Mouse (Mus musculus): ENCODE results near the gene Pitpnm3. TPM values are rescaled to one million over a fixed set of nuclear protein-coding genes. Genes with fewer than 3 reads are reported as not detected.

Pitpnm3 gene
- polyA plus RNA-seq, 1 experiment from 2014 or later: 0.60 TPM

DNA sequence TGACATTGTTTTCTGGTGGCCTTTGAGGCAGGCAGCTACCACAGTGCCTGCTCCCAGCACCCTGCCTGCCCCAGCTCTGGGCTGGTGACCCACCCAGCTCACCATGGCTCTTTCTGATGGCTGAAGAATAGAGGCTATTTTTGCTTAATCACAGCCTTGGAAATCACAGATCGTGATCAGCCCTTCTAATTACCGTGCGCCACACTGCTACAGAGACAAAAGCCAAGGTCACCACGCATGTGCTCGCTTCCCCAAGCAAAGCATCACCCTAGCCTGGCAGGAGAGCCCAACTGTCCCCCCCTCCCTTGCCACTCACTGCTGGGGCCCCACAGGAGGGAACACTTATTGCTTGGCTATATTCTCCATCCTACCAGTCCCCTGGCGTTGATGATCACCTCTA lies 55.1 kb downstream of the Pitpnm3 start:
- ATAC-seq (ENCODE audit: low FRiP score, low read depth): no peak
- WGBS: 75% methylated on average over 6 of the region's 6 CpGs

GRCm38 (mm10) chr11:72078647-72079046 lies 56.9 kb downstream of the Pitpnm3 start:
- Histone ChIP-seq H3K27ac (no peak overlapping the region), H3K4me1 (no peaks in the 10 kb centered on the region), H3K4me2 (replicated peaks) (no peak overlapping the region), H3K4me3 (no peak overlapping the region), H3K9me3 (no peaks in the 10 kb centered on the region), H3K9ac (no peak overlapping the region), H3K36me3 (no peaks in the 10 kb centered on the region), H3K27me3 (replicated peaks) (no peaks in the 10 kb centered on the region)
- no peak for ATAC-seq (ENCODE audit: low FRiP score, low read depth)
- 54% methylated on average over 4 of the region's 4 CpGs for WGBS

More for the DNA sequence above, 55.1 kb downstream of the Pitpnm3 start:
- no peak overlapping the region for H3K4me3 ChIP-seq
- H3K9ac ChIP-seq: no peak overlapping the region
- no peaks in the 10 kb centered on the region for H3K9me3 ChIP-seq
- no peaks in the 10 kb centered on the region for H3K36me3 ChIP-seq
- no peak overlapping the region for H3K27ac ChIP-seq
- no peaks in the 10 kb centered on the region for H3K4me1 ChIP-seq
- no peaks in the 10 kb centered on the region for H3K27me3 ChIP-seq (replicated peaks)
- H3K4me2 ChIP-seq (replicated peaks): no peak overlapping the region

DNA sequence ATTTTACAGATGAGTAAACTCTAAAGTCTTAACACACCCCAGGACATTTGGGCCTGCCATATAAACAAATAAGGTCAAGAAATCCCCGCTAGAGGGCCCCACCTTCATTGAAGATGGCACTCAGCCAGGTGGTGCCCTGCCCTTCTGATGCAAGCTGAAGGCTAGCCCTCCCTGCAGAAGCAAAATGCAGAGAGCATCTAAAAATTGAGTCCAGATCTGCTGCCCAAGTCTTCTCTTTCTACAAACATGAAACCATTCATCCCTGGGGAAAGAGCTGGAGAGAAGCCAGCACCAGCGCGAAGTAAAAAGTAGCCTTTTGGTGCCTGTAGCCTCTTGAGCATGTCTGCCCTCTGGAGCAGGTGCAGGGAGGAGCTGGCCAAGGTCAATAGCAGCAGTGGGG lies 57.5 kb downstream of the Pitpnm3 start:
- Histone ChIP-seq H3K27ac (no peak overlapping the region), H3K9ac (no peak overlapping the region), H3K9me3 (no peaks in the 10 kb centered on the region), H3K36me3 (no peaks in the 10 kb centered on the region), H3K4me1 (no peaks in the 10 kb centered on the region), H3K4me2 (replicated peaks) (no peak overlapping the region), H3K27me3 (replicated peaks) (no peaks in the 10 kb centered on the region), H3K4me3 (no peak overlapping the region)
- 52% methylated on average over 3 of the region's 3 CpGs for WGBS
- no peak for ATAC-seq (ENCODE audit: low FRiP score, low read depth)

DNA sequence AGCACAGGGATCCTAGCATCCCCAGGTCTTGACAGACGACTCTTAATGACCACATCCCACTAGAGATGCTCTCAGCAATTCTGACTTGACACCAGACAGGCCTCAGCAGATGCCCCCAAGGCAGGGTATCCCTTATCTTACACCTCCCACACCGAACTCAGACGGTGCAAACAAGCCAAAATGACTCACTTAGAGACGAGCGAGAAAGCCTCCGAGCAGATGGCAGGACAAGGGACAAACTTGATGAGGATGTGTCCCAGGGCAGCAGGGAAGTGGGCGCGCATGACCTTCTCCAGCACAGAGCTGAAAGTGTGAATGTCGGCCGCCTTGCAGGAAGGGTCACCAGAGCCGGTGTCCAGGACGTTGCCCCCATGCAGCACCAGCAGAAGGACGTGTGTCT lies 61.3 kb downstream of the Pitpnm3 start:
- H3K36me3 ChIP-seq: no peaks in the 10 kb centered on the region
- no peak overlapping the region for H3K4me3 ChIP-seq
- H3K9me3 ChIP-seq: no peaks in the 10 kb centered on the region
- no peaks in the 10 kb centered on the region for H3K27me3 ChIP-seq (replicated peaks)
- no peak overlapping the region for H3K4me2 ChIP-seq (replicated peaks)
- WGBS: 88% methylated on average over 13 of the region's 13 CpGs
- H3K27ac ChIP-seq: no peak overlapping the region
- no peak overlapping the region for H3K9ac ChIP-seq
- H3K4me1 ChIP-seq: peaks cover 7% of the 10 kb centered on the region; the same call in 1 of the 2 replicates
- ATAC-seq (ENCODE audit: low FRiP score, low read depth): no peak

GRCm38 (mm10) chr11:72072331-72072905 lies 63.2 kb downstream of the Pitpnm3 start:
- H3K27ac ChIP-seq: no peak overlapping the region
- H3K4me3 ChIP-seq: no peak overlapping the region

DNA sequence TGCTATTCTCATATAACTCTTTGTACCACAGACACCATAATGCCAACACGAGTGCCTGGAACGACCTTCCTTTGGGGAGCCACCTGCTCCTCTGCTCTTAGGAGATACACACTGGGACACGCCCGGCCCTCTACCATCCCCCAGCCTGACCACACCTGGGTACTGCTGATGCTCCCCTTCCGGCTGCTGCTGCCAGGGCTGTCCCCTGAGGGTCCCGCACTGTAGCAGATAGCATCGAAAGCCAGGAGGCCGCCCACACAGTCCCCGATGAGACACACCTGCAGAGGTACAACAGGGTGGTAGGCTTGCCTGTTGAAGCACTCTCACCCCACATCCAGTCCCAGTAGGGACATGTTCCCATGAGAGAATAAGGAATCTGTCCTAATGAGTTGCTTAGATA lies 64.8 kb downstream of the Pitpnm3 start:
- ATAC-seq (ENCODE audit: low FRiP score, low read depth): no peak
- no peaks in the 10 kb centered on the region for H3K36me3 ChIP-seq
- H3K27me3 ChIP-seq (replicated peaks): no peaks in the 10 kb centered on the region
- peaks cover 7% of the 10 kb centered on the region; the same call in 1 of the 2 replicates for H3K4me1 ChIP-seq
- H3K4me2 ChIP-seq (replicated peaks): no peak overlapping the region
- 81% methylated on average over 9 of the region's 9 CpGs for WGBS
- no peak overlapping the region for H3K4me3 ChIP-seq
- no peak overlapping the region for H3K27ac ChIP-seq
- no peak overlapping the region for H3K9ac ChIP-seq
- no peaks in the 10 kb centered on the region for H3K9me3 ChIP-seq

More at GRCm38 (mm10) chr11:72072331-72072905, 63.2 kb downstream of the Pitpnm3 start:
- no peak for ATAC-seq (ENCODE audit: low FRiP score, low read depth)
- Histone ChIP-seq H3K4me1 (peaks cover 7% of the 10 kb centered on the region; the same call in 1 of the 2 replicates), H3K9ac (no peak overlapping the region), H3K27me3 (replicated peaks) (no peaks in the 10 kb centered on the region), H3K4me2 (replicated peaks) (no peak overlapping the region), H3K9me3 (no peaks in the 10 kb centered on the region), H3K36me3 (no peaks in the 10 kb centered on the region)
- WGBS: 33% methylated on average over 6 of the region's 6 CpGs

DNA sequence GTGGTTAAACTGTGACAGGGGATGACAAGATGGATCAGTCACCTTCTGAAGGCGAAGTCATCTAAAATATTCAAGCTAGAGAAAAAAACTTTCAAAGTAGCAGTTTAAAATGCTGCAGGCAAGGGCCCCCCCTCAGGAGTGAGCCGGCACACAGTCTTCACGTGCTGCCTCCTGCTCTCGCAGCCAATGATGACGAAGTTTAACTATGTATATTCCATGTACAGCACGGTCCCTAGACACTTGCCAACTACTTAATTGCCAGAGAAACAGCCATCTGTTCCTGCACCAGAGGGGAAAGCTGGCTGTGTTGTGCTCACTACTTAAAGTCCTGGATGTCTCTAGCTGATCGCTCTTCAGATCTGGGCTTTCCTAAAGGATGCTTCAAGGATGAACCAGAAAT lies 67.6 kb downstream of the Pitpnm3 start:
- Histone ChIP-seq H3K9me3 (peaks cover 6% of the 10 kb centered on the region; the same call in 1 of the 2 replicates), H3K36me3 (no peaks in the 10 kb centered on the region), H3K4me2 (replicated peaks) (no peak overlapping the region), H3K4me3 (no peak overlapping the region), H3K4me1 (peaks cover 7% of the 10 kb centered on the region; the same call in 1 of the 2 replicates), H3K27me3 (replicated peaks) (no peaks in the 10 kb centered on the region), H3K9ac (no peak overlapping the region), H3K27ac (no peak overlapping the region)
- WGBS: 71% methylated on average over 7 of the region's 7 CpGs
- no peak for ATAC-seq (ENCODE audit: low FRiP score, low read depth)

- Histone ChIP-seq H3K4me1 (peaks cover 5% of the 10 kb centered on the region; the same call in 1 of the 2 replicates), H3K27ac (no peak overlapping the region), H3K9me3 (peaks cover 6% of the 10 kb centered on the region; the same call in 1 of the 2 replicates), H3K36me3 (no peaks in the 10 kb centered on the region), H3K27me3 (replicated peaks) (no peaks in the 10 kb centered on the region), H3K4me2 (replicated peaks) (no peak overlapping the region), H3K9ac (no peak overlapping the region), H3K4me3 (no peak overlapping the region)
- WGBS: 69% methylated on average over 5 of the region's 5 CpGs
- no peak for ATAC-seq (ENCODE audit: low FRiP score, low read depth)
These were observed 68.3 kb downstream of the Pitpnm3 start for GRCm38 (mm10) chr11:72067326-72067725.

- H3K36me3 ChIP-seq: no peaks in the 10 kb centered on the region
- no peak overlapping the region for H3K4me2 ChIP-seq (replicated peaks)
- WGBS: 42% methylated on average over 6 of the region's 6 CpGs
- H3K27me3 ChIP-seq (replicated peaks): no peaks in the 10 kb centered on the region
- H3K9me3 ChIP-seq: peaks cover 6% of the 10 kb centered on the region; the same call in 1 of the 2 replicates
- H3K4me3 ChIP-seq: no peak overlapping the region
- ATAC-seq (ENCODE audit: low FRiP score, low read depth): no peak
- no peak overlapping the region for H3K27ac ChIP-seq
- H3K9ac ChIP-seq: no peak overlapping the region
- no peaks in the 10 kb centered on the region for H3K4me1 ChIP-seq
These were observed 69.2 kb downstream of the Pitpnm3 start for GRCm38 (mm10) chr11:72066330-72066729.

GRCm38 (mm10) chr11:72065103-72065502 lies 70.5 kb downstream of the Pitpnm3 start:
- no peak for ATAC-seq (ENCODE audit: low FRiP score, low read depth)
- WGBS: 92% methylated on average over 8 of the region's 8 CpGs
- Histone ChIP-seq H3K4me3 (no peak overlapping the region), H3K4me1 (no peaks in the 10 kb centered on the region), H3K27me3 (replicated peaks) (no peaks in the 10 kb centered on the region), H3K27ac (no peak overlapping the region), H3K9ac (no peak overlapping the region), H3K36me3 (no peaks in the 10 kb centered on the region), H3K9me3 (peaks cover 6% of the 10 kb centered on the region; the same call in 1 of the 2 replicates), H3K4me2 (replicated peaks) (no peak overlapping the region)

DNA sequence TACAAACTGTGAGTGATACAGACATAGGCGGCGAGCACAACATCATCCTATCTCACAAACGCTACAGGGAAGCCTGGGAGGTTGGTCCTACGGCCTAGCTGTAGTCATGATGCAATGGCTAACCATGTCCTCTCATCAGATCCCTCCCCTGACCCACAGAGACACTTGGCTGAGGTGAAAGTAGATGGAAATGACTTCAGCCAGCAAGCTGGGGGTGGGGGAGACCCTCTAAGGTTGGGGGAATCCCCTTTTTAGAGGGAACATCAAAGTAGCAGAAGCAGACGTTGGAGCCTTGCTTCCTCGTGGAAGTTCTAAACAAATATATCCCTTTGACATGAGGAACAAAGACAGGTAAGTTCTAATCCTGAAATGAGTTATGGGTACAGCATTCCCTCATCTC lies 71.2 kb downstream of the Pitpnm3 start:
- H3K27me3 ChIP-seq (replicated peaks): no peaks in the 10 kb centered on the region
- 88% methylated on average over 6 of the region's 6 CpGs for WGBS
- H3K9ac ChIP-seq: no peak overlapping the region
- H3K4me2 ChIP-seq (replicated peaks): no peak overlapping the region
- peaks cover 6% of the 10 kb centered on the region; the same call in 1 of the 2 replicates for H3K9me3 ChIP-seq
- H3K27ac ChIP-seq: no peak overlapping the region
- ATAC-seq (ENCODE audit: low FRiP score, low read depth): no peak
- H3K4me3 ChIP-seq: no peak overlapping the region
- H3K4me1 ChIP-seq: no peaks in the 10 kb centered on the region
- H3K36me3 ChIP-seq: no peaks in the 10 kb centered on the region

DNA sequence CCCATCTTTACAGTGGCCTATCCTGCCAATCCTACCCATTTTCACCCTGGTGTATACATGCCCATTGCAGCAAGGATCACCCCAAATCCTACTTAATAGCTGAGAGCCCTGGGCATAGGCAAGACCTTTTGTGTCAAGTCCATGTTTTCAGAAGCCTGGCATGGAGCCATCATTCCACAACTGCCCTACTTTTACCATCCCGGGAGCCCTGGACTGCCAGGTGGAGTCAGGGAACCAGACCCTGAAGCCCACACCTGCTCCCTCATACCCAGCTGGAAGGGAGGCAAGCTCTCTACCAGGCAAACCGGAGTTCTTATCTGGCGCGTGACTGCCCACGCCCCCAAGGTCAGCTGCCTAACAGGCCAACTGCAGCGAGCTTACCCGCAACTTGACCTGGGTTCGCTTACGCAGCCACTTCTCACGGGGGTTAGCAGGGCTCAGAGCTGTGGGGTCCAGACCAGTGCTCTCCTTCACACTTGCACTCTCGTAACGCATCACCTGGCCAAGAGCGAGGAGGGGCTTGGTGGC lies 74.4 kb downstream of the Pitpnm3 start:
- H3K4me1 ChIP-seq: no peaks in the 10 kb centered on the region

DNA sequence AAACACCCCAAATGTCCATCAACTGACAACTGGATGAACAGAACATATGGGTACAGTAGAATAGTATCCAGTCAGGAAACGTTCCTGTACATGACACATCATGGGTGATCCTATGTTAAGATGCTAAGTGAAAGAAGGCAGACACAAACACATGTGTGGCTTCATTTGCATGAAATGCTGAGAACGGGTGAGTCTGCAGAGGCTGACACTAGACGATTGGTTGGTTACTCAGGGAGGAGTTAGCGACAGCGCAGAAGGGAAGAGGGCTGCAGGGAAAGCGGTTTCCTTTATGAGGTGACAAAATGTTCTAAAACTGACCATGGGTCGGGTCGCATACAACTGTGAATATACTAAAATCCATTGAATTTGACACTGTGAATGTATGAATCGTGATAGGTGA lies 75.2 kb downstream of the Pitpnm3 start:
- 81% methylated on average over 9 of the region's 9 CpGs for WGBS
- no peak overlapping the region for H3K9ac ChIP-seq
- peaks cover 6% of the 10 kb centered on the region; the same call in 1 of the 2 replicates for H3K9me3 ChIP-seq
- no peaks in the 10 kb centered on the region for H3K27me3 ChIP-seq (replicated peaks)
- no peaks in the 10 kb centered on the region for H3K36me3 ChIP-seq
- ATAC-seq (ENCODE audit: low FRiP score, low read depth): no peak
- H3K4me1 ChIP-seq: 0 out of 2 replicates have a peak, but pooled peaks cover 2% of the 10 kb centered on the region
- H3K4me2 ChIP-seq (replicated peaks): no peak overlapping the region
- no peak overlapping the region for H3K4me3 ChIP-seq
- no peak overlapping the region for H3K27ac ChIP-seq

More for the DNA sequence above, 74.4 kb downstream of the Pitpnm3 start:
- Histone ChIP-seq H3K9ac (no peak overlapping the region), H3K27ac (no peak overlapping the region), H3K36me3 (no peaks in the 10 kb centered on the region), H3K27me3 (replicated peaks) (no peaks in the 10 kb centered on the region), H3K4me2 (replicated peaks) (no peak overlapping the region), H3K9me3 (peaks cover 6% of the 10 kb centered on the region; the same call in 1 of the 2 replicates), H3K4me3 (no peak overlapping the region)
- ATAC-seq (ENCODE audit: low FRiP score, low read depth): no peak
- 89% methylated on average over 13 of the region's 13 CpGs for WGBS

Data from neural tube, embryonic 12.5 days (tissue).